Mouse (Mus musculus) midbrain, postnatal 0 days (tissue): ENCODE measurements at regions not wholly inside any gene's neighbourhood (a gene's known extent, or its start where the extent isn't known, plus 50 kb on each side); places are given as distances from the start of the nearest gene placed in this dataset.

Experiments used
- ATAC-seq: fragments of 200-750 bp; cut with Nextera tagmentation; 2 replicates; pipeline ENCODE4 v1.8.0; 2017; ENCODE audit warnings: moderate number of reproducible peaks, mild to moderate bottlenecking, moderate TSS enrichment, moderate library complexity; ENCODE audit not compliant: low FRiP score
- DNase-seq: peaks from one replicate; pipeline ENCODE4 v3.0.0-alpha.2; 2015; ENCODE audit warnings: low spot score
- H3K27ac ChIP-seq: fragments of 300-500 bp; sonication (generic); 2 replicates; pipeline ENCODE4 v1.5.1; 2014; ENCODE audit warnings: low read depth, mild to moderate bottlenecking, low read length, mixed read lengths
- H3K27me3 ChIP-seq: fragments of 300-500 bp; sonication (generic); 2 replicates; pipeline ENCODE4 v1.6.1; 2014; ENCODE audit warnings: low read length, control low read depth, mixed read lengths; ENCODE audit not compliant: insufficient read depth
- H3K36me3 ChIP-seq: fragments of 300-500 bp; sonication (generic); 2 replicates; pipeline ENCODE4 v1.6.1; 2014; ENCODE audit warnings: low read length, control low read depth, mixed read lengths; ENCODE audit not compliant: insufficient read depth
- H3K4me1 ChIP-seq: fragments of 300-500 bp; sonication (generic); 2 replicates; pipeline ENCODE4 v1.6.1; 2014; ENCODE audit warnings: mild to moderate bottlenecking, control low read depth, antibody characterized with exemption, low read length, mixed read lengths; ENCODE audit not compliant: insufficient read depth
- H3K4me2 ChIP-seq: fragments of 300-500 bp; sonication (generic); 2 replicates; pipeline ENCODE4 v1.6.1; 2014; ENCODE audit warnings: low read depth, mild to moderate bottlenecking, low read length, mixed read lengths; ENCODE audit not compliant: poor library complexity, severe bottlenecking
- H3K4me3 ChIP-seq: fragments of 300-500 bp; sonication (generic); 2 replicates; pipeline ENCODE4 v1.5.1; 2014; ENCODE audit warnings: low read depth, mild to moderate bottlenecking, low read length, moderate library complexity
- H3K9ac ChIP-seq: fragments of 300-500 bp; sonication (generic); replicated peaks from 2 replicates; pipeline ENCODE4 v1.6.1; 2014; ENCODE audit warnings: mild to moderate bottlenecking, low read length, moderate library complexity, mixed read lengths; ENCODE audit not compliant: poor library complexity, severe bottlenecking
- H3K9me3 ChIP-seq: fragments of 300-500 bp; sonication (generic); 2 replicates; pipeline ENCODE4 v1.6.1; 2016; ENCODE audit warnings: low read length, control low read depth
- CTCF ChIP-seq: IDR thresholded peaks from 2 replicates; pipeline ENCODE4 v1.5.1; 2016; ENCODE audit warnings: antibody characterized with exemption, mild to moderate bottlenecking
- WGBS: fragments of 180-500 bp; shearing (Covaris S2); extraction: QIAGEN DNeasy Blood & Tissue Kit; methylation state at CpG from one replicate; pipeline ENCODE4 v1.1.7; 2014; 5-methylcytosine and 5-hydroxymethylcytosine counted together

GRCm38 (mm10) chr5:132760396-132760795 is 217.3 kb upstream of the Auts2 start:
- Histone ChIP-seq H3K27me3 (no peaks in the 10 kb centered on the region), H3K9ac (no peak overlapping the region), H3K27ac (no peak overlapping the region), H3K4me3 (no peak overlapping the region), H3K36me3 (no peaks in the 10 kb centered on the region), H3K4me1 (no peaks in the 10 kb centered on the region), H3K9me3 (no peaks in the 10 kb centered on the region), H3K4me2 (no peak overlapping the region)
- no peak for TF ChIP-seq CTCF
- DNase-seq = no peak
- ATAC-seq = no peak
- 82% methylated on average over 4 of the region's 4 CpGs for WGBS

DNA sequence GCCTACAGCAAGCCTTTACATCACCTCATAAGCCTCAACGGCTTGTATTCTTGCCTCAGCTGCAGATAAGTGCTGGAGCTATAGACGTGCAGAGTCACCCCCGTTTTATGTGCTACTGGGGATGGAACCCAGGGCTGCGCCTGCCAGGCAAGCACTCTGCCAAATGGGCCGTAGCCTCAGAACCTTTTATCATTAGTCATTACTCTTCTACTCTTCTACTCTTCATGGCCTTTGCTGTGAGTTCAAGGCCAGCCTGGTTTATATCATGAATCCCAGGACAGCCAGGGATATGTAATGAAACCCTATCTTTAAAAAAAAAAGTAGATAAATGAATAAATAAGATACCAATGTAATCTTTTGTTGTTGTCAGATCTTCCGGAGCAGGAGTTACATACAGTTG is 216.6 kb upstream of the Auts2 start:
- H3K36me3 ChIP-seq = no peaks in the 10 kb centered on the region
- no peaks in the 10 kb centered on the region for H3K27me3 ChIP-seq
- H3K4me2 ChIP-seq = no peak overlapping the region
- 90% methylated on average over 6 of the region's 6 CpGs for WGBS
- DNase-seq (no peak), ATAC-seq (no peak)
- H3K9ac ChIP-seq = no peak overlapping the region
- no peak overlapping the region for H3K4me3 ChIP-seq
- no peak for TF ChIP-seq CTCF
- no peaks in the 10 kb centered on the region for H3K9me3 ChIP-seq
- no peak overlapping the region for H3K27ac ChIP-seq
- no peaks in the 10 kb centered on the region for H3K4me1 ChIP-seq

- Histone ChIP-seq H3K27ac (no peak overlapping the region), H3K36me3 (no peaks in the 10 kb centered on the region), H3K9me3 (no peaks in the 10 kb centered on the region), H3K4me2 (no peak overlapping the region), H3K9ac (no peak overlapping the region), H3K4me1 (no peaks in the 10 kb centered on the region), H3K27me3 (no peaks in the 10 kb centered on the region), H3K4me3 (no peak overlapping the region)
- DNase-seq = peak; percentile 6
- 81% methylated on average over 10 of the region's 10 CpGs for WGBS
- ATAC-seq = no peak
- TF ChIP-seq CTCF = no peak
Measured at GRCm38 (mm10) chr5:132758941-132759340, 215.8 kb upstream of the Auts2 start.

DNA sequence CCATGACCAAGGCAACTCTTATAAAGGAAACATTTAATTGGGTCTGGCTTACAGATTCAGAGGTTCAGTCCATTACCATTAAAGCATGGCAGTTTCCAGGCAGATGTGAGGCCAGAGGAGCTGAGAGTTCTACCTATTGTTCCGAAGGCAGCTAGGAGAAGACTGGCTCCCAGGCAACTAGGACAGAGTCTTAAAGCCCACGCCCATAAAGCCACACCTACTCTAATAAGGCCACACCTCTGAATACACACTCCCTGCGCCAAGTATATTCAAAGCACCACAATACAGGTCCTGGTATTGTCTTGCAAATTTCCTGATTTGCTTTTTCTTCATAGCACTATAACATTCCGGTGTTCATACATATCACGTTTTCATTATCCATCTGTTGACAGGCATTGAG is 194.8 kb upstream of the Auts2 start:
- no peak for TF ChIP-seq CTCF
- H3K27me3 ChIP-seq = no peaks in the 10 kb centered on the region
- H3K27ac ChIP-seq = no peak overlapping the region
- DNase-seq (no peak), ATAC-seq (no peak)
- no peaks in the 10 kb centered on the region for H3K9me3 ChIP-seq
- WGBS = 79% methylated on average over 5 of the region's 5 CpGs
- no peaks in the 10 kb centered on the region for H3K4me1 ChIP-seq
- H3K4me3 ChIP-seq = no peak overlapping the region
- H3K9ac ChIP-seq = no peak overlapping the region
- no peak overlapping the region for H3K4me2 ChIP-seq
- H3K36me3 ChIP-seq = no peaks in the 10 kb centered on the region

DNA sequence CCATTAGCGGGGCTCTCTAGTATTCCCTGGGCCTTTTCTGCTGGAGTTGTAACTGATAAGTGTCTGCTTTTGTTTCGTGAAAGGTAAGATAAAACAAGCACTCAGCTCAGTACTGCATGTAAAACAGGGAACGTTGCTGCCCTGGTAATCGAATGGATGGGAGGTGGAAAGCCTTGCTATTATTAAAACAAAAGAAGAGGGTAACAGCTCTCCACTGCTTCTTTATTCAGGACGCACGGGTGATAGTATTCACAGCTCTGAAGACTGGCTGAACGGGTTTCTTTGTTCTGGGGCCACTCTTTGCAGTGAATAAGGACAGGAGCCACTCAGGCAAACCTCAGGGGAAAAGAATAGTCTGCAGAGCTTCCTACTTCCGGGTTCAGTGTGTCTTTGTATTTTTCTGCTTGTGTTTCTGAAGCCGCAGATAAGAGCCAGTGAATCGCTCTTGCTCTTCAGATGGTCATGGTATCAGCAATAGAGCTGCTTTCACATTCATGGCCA is 185.6 kb upstream of the Auts2 start:
- DNase-seq (no peak), ATAC-seq (no peak)
- TF ChIP-seq CTCF = no peak
- no peak overlapping the region for H3K9ac ChIP-seq
- H3K27ac ChIP-seq = no peak overlapping the region
- H3K36me3 ChIP-seq = no peaks in the 10 kb centered on the region
- no peaks in the 10 kb centered on the region for H3K27me3 ChIP-seq
- no peak overlapping the region for H3K4me2 ChIP-seq
- H3K4me3 ChIP-seq = no peak overlapping the region
- no peaks in the 10 kb centered on the region for H3K4me1 ChIP-seq
- H3K9me3 ChIP-seq = no peaks in the 10 kb centered on the region
- 35% methylated on average over 10 of the region's 10 CpGs for WGBS

GRCm38 (mm10) chr5:132724467-132724866 is 181.3 kb upstream of the Auts2 start:
- H3K27ac ChIP-seq = no peak overlapping the region
- no peak for ATAC-seq
- H3K27me3 ChIP-seq = no peaks in the 10 kb centered on the region
- no peak for TF ChIP-seq CTCF
- H3K4me1 ChIP-seq = no peaks in the 10 kb centered on the region
- H3K4me3 ChIP-seq = no peak overlapping the region
- H3K9me3 ChIP-seq = no peaks in the 10 kb centered on the region
- 65% methylated on average over 2 of the region's 2 CpGs for WGBS
- no peak overlapping the region for H3K4me2 ChIP-seq
- no peak for DNase-seq
- no peak overlapping the region for H3K9ac ChIP-seq
- H3K36me3 ChIP-seq = no peaks in the 10 kb centered on the region
